Mouse (Mus musculus) cerebellum, postnatal 14 days (tissue): Measurements from ENCODE around the gene Gm2056.
"Not testable (repeated sequence)": the region's sequence is repeated elsewhere in the genome, so short reads cannot be mapped to it uniquely, and the experiment has no call there.

Source experiments
- DNase-seq, 2 experiments: peaks; one replicate each; pipeline ENCODE4 v3.0.0; 2021; ENCODE audit warnings: mixed read lengths in 2 of 2

The Gm2056 gene

GRCm38 (mm10) chr12:88026704-88027103, at the start of gene Gm2056:
Gm2056 (plus strand) TSS chr12:88027004.
- not testable (repeated sequence) for DNase-seq

DNA sequence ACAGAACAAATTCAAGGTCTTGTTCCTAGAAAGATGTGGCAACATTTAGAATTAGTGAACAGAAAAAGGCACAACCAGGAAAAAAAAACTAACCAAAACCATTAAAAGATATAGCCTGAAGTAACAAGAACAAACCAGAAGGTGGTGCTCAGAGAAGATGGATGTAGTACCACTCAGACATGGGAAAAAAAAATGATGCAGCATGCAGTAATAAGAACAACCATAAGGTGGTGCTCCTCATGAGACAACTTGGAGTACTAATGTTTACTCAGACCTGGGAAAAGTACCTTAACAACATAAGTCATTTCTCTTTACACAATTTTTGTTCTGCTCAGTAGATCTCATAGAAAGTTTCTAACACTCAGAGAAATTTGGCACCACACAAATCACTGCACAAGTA, 42.8 kb upstream of the Gm2056 start:
- not testable (repeated sequence) for DNase-seq

GRCm38 (mm10) chr12:88004118-88004517, 22.7 kb upstream of the Gm2056 start:
- not testable (repeated sequence) for DNase-seq

DNA sequence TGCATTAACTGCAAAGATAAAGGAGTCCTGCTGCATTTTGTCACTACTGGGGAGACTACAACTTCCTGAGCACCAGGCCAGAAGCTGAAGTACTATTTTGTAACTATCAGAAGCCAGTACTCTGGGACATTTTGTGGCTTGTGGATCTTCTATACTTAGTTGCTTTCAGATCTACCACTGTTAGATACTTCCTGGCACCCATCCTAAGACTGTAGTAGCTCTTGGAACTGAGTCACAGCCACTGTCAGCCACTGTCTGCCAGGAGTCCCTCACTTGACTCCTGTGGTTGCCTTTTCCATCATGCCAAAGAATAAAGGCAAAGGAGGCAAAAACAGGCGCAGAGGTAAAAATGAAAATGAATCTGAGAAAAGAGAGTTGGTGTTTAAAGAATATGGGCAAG, 15.3 kb upstream of the Gm2056 start, which contains the start of gene Gm2075:
Gm2075 (plus strand) TSS at position 301 of the 400 bp plus-strand sequence.
- DNase-seq, result not testable (repeated sequence)

- DNase-seq, result not testable (repeated sequence)
These were observed 8.1 kb upstream of the Gm2056 start, which contains the start of gene Gm6803 for GRCm38 (mm10) chr12:88018671-88019070. Gm6803 (minus strand) TSS chr12:88018771.

DNA sequence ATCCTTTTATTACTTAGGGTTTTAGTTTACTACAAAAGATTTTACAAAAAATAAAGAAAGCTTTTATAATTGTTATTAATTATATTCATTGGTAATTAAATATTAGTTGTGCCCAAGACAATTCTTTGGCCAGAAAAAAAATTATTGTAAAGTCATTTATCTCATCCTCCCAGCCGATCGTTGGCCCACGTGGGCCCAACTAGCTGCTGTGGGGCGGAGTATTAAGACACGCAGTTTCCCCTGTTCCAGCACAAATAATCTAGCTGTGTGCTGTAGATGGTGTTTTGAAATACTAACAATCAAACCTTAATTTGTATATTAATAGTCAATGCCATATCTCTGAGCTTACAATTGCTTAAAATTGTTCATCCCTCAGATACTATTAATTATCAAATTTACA, 5.4 kb downstream of the Gm2056 start:
- not testable (repeated sequence) for DNase-seq

GRCm38 (mm10) chr12:88039062-88039461, 12.3 kb downstream of the Gm2056 start:
- not testable (repeated sequence) for DNase-seq

DNA sequence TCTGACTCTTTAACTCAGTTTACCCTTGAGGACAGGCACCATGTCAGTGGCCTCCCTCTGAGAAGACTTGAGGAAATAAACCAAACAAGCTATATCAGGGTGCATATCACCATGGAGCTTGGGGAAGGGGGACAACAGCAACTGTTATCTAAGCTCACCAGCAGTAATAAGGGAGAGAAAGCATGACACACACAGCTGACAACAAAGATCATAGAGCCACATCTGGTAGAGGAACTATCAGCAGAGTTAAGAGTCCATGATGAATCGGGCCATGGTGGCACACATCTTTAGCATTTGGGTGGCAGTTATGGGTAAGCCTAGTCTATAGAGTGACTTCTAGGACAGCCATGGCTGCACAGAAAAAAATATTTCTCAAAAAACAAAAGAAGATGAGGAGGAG, 12.9 kb downstream of the Gm2056 start:
- not testable (repeated sequence) for DNase-seq

GRCm38 (mm10) chr12:88045226-88045625, 18.4 kb downstream of the Gm2056 start:
- DNase-seq, result not testable (repeated sequence)
